Mouse (Mus musculus) brain, adult 2 months (tissue): ENCODE measurements around the gene Fmo1.

Source experiments
- DNase-seq: peaks from one replicate; pipeline ENCODE4 v3.0.0; 2011; ENCODE audit warnings: low read depth, low spot score

Fmo1 gene

GRCm38 (mm10) chr1:162866280-162866681, at the start of gene Fmo1:
Gene Fmo1 (minus strand): TSS chr1:162866610.
- DNase-seq: no peak

- DNase-seq: no peak
Observed at GRCm38 (mm10) chr1:162914932-162915556, 48.6 kb upstream of the Fmo1 start.

- DNase-seq: no peak
Observed at GRCm38 (mm10) chr1:162912085-162912484, 45.7 kb upstream of the Fmo1 start.

DNA sequence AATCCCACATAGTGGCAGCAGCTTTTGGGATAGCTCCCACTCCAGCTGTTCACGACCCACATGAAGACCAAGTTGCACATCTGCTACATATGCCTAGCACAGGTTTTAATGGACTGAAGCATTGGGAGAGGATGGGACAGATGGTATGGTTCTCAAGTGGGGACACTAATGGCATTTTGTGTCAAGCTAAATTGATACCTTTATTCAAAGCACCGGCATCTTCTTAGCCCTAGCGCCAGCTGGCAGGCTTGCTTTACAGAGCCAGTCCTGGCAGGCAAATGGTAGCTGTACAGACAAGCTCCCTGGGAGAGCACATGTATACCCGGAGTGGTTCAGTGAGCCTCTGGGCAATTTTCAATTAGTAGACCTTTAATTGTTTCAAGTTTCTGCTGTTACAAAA, 35.5 kb upstream of the Fmo1 start:
- peak; percentile 25 for DNase-seq

DNA sequence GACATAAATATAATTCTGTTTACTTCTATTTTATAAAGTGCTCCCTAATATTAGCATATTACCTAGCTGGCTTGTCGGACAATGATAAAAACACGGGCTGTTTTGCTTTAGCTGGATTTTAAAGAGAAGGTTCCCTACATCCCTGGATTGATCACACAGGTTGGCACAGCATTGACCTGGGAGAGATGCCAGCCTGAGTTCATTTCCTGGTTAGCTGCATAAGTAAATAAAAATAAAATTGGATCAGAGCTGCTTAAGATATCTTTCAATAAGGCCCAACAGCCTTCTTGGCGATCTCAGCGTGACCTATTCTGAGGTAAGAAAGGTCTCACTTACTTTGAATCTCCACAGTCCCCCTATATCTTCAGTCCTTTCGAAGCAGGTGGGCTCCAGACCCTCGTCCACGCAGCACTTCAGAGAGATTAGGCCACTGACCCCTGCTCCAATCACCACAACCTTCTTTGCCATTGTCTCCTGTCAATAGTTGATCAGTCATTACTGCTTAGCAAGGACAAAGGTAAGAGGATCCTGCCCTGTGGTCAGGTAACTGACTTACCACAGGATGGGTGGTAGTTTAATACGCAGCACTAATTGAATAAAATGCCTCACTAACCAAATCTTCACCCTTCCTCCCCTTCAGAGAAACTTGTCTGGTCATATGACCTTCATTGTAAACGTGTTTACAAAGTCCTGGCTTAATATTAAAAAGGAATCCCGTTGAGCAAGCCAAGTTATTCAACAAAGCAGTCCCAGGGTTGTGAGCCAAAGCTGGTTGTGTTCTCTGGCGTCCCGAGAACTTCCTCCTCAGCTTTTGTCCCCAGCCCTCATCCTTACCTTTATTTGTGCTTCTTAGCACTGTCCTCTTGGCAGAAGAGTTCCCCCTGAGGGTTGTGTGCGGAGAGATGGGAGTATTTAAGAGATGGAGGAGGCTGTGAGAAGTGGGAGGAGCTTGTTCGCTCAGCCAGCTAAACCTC, 31.7 kb upstream of the Fmo1 start, which contains the start of gene Fmo2:
TSS of gene Fmo2 (minus strand) at position 889 of the 974 bp plus-strand sequence.
- no peak for DNase-seq

GRCm38 (mm10) chr1:162895900-162896299, 29.5 kb upstream of the Fmo1 start:
- DNase-seq: peak; percentile 46

- no peak for DNase-seq
Observed at GRCm38 (mm10) chr1:162893014-162893413, 26.6 kb upstream of the Fmo1 start.

GRCm38 (mm10) chr1:162891980-162892451, 25.6 kb upstream of the Fmo1 start:
- peak; percentile 15 for DNase-seq

DNA sequence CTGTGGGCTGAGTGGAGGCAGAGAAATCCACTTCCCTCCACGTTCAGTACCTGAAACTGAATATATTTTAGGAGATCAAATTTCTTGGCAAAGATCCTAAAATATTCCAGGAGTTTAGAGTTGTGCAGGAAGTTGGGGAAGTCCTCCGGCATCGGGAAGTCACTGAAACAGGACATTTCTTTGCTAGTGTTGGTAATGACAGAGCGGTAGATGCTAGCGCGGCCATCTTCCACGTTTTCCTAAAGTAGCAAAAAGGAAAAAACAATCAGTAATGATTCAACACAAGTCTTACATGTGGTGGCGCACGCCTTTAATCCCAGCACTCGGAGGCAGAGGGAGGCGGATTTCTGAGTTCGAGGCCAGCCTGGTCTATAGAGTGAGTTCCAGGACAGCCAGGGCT, 22.2 kb upstream of the Fmo1 start:
- DNase-seq: no peak

- no peak for DNase-seq
Observed at GRCm38 (mm10) chr1:162887644-162888043, 21.2 kb upstream of the Fmo1 start.

DNA sequence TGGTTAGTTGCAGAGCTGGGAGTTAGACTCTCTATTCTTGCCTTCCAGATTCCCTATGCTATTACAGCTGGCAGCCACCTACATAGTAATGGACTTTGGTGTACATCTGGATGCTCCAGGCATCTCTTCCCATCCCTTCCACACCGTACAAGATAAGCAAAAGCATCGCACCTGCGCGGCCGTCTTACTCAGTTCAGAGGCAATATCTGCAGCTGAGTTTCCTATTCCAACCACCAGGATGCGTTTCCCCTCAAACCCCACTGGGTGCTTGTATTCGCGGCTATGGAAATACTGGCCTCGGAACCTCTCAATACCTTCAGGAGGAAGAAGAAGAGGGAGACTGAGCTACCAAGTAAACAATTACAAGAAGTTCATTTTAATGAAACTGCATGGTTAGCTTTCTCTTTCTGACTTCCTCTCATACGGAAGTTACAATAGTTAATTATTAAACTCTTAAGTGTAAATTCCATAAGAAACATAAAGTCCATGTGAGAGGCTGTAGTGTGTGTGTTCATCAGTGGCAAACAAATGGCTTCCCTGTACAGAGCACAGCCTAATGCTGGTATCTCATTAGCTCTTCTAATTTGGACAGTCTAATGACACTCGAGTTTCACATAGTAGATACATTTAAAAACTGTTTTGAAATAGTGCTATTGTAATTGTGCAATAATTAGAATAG, 19.9 kb upstream of the Fmo1 start:
- DNase-seq: no peak

GRCm38 (mm10) chr1:162882681-162883080, 16.3 kb upstream of the Fmo1 start:
- DNase-seq: no peak

GRCm38 (mm10) chr1:162879595-162880369, 13.4 kb upstream of the Fmo1 start:
- peak; percentile 36 for DNase-seq

DNA sequence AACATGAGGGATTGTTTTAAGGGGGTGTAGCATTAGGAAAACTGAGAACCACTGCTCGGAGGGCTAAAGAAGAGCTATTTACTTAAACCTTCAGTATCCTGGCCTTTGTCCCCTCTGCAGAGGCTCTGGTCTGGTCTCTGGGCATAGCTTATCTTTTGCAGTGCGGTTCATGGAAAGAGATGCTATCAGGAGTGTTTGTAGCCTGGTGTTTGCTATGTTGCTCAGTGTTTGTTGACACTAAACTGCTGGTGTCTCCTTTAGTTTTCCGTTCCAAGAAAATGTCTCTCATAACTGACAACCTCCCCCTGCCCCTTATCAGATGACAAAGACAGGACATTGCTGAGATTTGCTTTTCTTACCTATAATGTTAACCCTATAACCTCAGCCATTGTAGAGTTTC, 8.7 kb upstream of the Fmo1 start:
- DNase-seq: no peak

- no peak for DNase-seq
Observed at GRCm38 (mm10) chr1:162871701-162872311, 5.4 kb upstream of the Fmo1 start.

DNA sequence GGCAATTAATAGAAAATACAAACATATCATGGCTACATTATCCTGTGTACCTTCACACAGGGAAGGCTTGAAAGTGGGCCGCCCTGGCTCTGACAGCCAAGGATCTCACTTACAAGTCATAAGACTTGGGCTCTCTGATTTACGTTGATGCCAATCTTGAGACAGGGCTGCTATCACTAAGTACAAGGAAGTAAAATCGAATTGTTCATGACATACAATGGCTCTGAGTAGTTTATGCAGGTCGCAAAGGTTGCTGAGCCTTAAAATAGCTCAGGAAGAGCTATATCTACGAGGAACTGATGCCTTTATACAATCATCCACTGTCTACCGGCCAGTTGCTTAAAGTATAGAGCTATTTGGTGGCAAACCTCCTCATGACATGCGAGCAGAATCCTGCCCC, 4.6 kb upstream of the Fmo1 start:
- DNase-seq: no peak

DNA sequence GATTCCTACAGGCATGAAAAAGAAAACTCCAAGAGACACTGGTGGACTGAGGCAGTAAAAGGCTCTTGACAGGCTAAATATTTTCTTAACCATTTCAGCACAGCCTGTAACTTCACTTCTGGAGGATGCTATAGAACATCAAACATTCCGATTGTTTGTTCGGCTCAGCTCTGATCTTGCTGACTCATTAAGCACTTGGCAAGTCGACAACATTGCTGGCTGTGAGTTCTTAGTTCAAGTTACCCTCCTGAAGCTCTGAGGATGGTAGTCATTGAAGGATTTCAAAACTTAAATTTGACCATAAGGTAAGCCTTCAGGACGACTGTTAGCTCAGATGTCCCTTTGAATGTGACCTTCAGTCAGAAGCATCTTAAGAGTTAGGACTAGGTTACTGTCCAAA, 986 bp upstream of the Fmo1 start:
- DNase-seq: no peak

GRCm38 (mm10) chr1:162865493-162865830, 948 bp downstream of the Fmo1 start:
- DNase-seq: no peak

DNA sequence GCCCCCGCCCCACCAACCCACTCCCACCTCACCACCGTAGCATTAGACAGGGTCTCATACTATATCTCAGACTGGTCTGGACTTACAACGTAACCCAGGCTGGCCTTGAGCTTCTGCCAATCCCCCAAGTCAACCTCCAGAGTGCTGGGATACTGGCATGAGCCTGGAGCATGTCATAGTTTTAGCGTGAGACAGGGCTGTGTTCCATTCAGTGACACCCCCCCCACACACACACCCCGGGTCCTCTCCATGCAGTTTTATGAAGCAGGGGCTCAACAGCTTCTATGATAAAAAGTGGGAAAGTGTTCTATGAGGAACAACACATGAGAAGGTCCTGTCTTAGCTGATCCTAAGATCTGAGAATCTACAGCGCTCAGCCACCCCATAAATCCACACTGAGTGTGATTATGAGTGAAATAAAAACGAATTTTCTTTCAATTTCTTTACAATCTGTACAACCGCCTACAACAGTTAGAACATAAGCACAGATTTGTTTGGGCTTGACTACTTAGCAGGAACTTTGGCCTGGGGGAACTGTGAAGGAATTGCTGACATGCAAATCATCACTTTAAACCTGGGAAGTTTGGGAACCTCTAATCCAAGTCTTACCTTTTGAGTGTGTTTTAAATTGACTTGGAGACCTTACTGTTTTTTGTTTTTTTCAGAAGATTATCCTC, 1.5 kb downstream of the Fmo1 start:
- no peak for DNase-seq

DNA sequence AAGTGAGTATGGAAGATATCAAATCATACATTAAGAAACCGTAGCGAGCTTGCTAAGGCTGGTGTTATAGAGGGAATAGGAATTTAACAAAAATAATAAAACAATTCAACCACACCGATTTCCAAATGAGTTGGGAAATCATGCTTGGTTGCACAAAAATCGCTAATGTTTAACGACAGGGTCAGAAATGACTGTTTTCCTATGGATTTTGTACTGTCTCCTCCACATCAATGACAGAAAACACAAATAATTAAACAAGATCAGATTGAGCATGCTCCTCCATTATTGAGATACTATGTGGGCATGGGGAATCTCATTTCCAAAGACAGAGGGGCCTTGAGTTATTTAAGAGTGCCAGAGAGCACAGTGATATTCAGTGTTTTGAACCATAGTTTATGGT, 2.1 kb downstream of the Fmo1 start:
- DNase-seq: no peak
